In genomic region chr2:160207226-160207625, GRCm38 (mm10) we compare ENCODE assay signal across 13 mouse cellular contexts.
A peak's percentile ranks its signal among the peaks of the same experiment; 100 is the strongest.
DNase-seq lines count a peak whose midpoint lies in the region; TF ChIP-seq lines count a peak whose summit lies in the region.
"Had no signal": no experiment of that assay in that cellular context is flagged by ENCODE, and none has a peak within 500 bp of the region (broad histone marks: within the 10 kb centered on the region; RNA-seq: fewer than 3 reads in every experiment).

No protein-coding gene starts in this region.

- H3K4me3 ChIP-seq in layer of hippocampus, adult 2 months: no peak overlapping the region
- H3K4me3 ChIP-seq: forebrain, embryonic 15.5 days; limb, embryonic 12.5 days had no signal

- TF ChIP-seq CTCF in layer of hippocampus, adult 2 months (conservative IDR thresholded peaks at IDR 0.05): peak; percentile 28

- no peak for DNase-seq in layer of hippocampus, adult 2 months (ENCODE audit: low spot score in 2 of 2)
- no peak for DNase-seq in layer of hippocampus, postnatal 25 days (ENCODE audit: extremely low spot score in 1 of 2, low spot score in 1 of 2)
- DNase-seq in brain, adult 2 months (ENCODE audit: low read depth, low spot score): peak; percentile 69
- peak; percentile 17 to 31 for DNase-seq in frontal cortex, postnatal 10 days (ENCODE audit: low spot score in 2 of 2)
- peak; percentile 43 to 59 for DNase-seq in right cerebral cortex, postnatal 10 days (ENCODE audit: low spot score in 2 of 2)
- no peak for DNase-seq in kidney, postnatal 4 days
- no peak for DNase-seq in yolk sac, embryonic 10.5 days (ENCODE audit: low spot score)
- DNase-seq: adrenal gland, postnatal 10 days; cerebellum, adult 9-11 months; thymus, adult 18-20 months had no signal

- H3K27ac ChIP-seq in layer of hippocampus, adult 2 months: no peak overlapping the region
- H3K27ac ChIP-seq: forebrain, embryonic 15.5 days; limb, embryonic 12.5 days; liver, embryonic 14.5 days had no signal

Comparison
In these comparisons a context has a peak if more than half of its experiments do, and no peak if none do; other contexts are left out.
1. DNase-seq: peak in brain, adult 2 months (single experiment), frontal cortex, postnatal 10 days (2 of 2) and right cerebral cortex, postnatal 10 days (2 of 2); none in layer of hippocampus, adult 2 months (0 of 2), layer of hippocampus, postnatal 25 days (0 of 2), kidney, postnatal 4 days (0 of 2) and yolk sac, embryonic 10.5 days (single experiment).